Mouse (Mus musculus) stomach, postnatal 0 days (tissue): ENCODE data around the gene Mok. TPM values are rescaled to one million over a fixed set of nuclear protein-coding genes. Genes with fewer than 3 reads are reported as not detected.

Experiments used
- ATAC-seq: fragments of 200-750 bp; cut with Nextera tagmentation; 2 replicates; pipeline ENCODE4 v1.8.0; 2017; ENCODE audit not compliant: low FRiP score, low TSS enrichment
- DNase-seq: peaks from one replicate; pipeline ENCODE4 v3.0.0-alpha.2; 2016; ENCODE audit warnings: low spot score
- H3K27ac ChIP-seq: fragments of 300-500 bp; sonication (generic); replicated peaks from 2 replicates; pipeline ENCODE4 v1.5.1; 2014; ENCODE audit warnings: mild to moderate bottlenecking, control low read depth
- H3K27me3 ChIP-seq: fragments of 300-500 bp; sonication (generic); 2 replicates; pipeline ENCODE4 v1.6.1; 2014; ENCODE audit warnings: low read length; ENCODE audit not compliant: control insufficient read depth, insufficient read depth
- H3K36me3 ChIP-seq: fragments of 300-500 bp; sonication (generic); 2 replicates; pipeline ENCODE4 v1.6.1; 2014; ENCODE audit warnings: low read length, mixed read lengths; ENCODE audit not compliant: control insufficient read depth, insufficient read depth
- H3K4me1 ChIP-seq: fragments of 300-500 bp; sonication (generic); replicated peaks from 2 replicates; pipeline ENCODE4 v1.6.1; 2014; ENCODE audit warnings: antibody characterized with exemption; ENCODE audit not compliant: control insufficient read depth, insufficient read depth
- H3K4me2 ChIP-seq: fragments of 300-500 bp; sonication (generic); replicated peaks from 2 replicates; pipeline ENCODE4 v1.6.1; 2014; ENCODE audit warnings: low read depth, mild to moderate bottlenecking, control low read depth, moderate library complexity
- H3K4me3 ChIP-seq: fragments of 300-500 bp; sonication (generic); 2 replicates; pipeline ENCODE4 v1.5.1; 2014; ENCODE audit warnings: low read depth, low read length, control low read depth
- H3K9ac ChIP-seq: fragments of 300-500 bp; sonication (generic); 2 replicates; pipeline ENCODE4 v1.6.1; 2014; ENCODE audit warnings: mild to moderate bottlenecking, low read length, control low read depth, mixed read lengths
- H3K9me3 ChIP-seq: fragments of 300-500 bp; sonication (generic); 2 replicates; pipeline ENCODE4 v1.6.1; 2016; ENCODE audit warnings: low read length; ENCODE audit not compliant: control insufficient read depth
- CTCF ChIP-seq: IDR thresholded peaks from 2 replicates; pipeline ENCODE4 v1.5.1; 2016; ENCODE audit warnings: antibody characterized with exemption, low read depth, mild to moderate bottlenecking, moderate library complexity
- EP300 ChIP-seq: optimal IDR thresholded peaks from 2 replicates; pipeline ENCODE3; 2016; ENCODE audit warnings: antibody characterized with exemption
- WGBS: fragments of 180-500 bp; shearing (Covaris S2); extraction: QIAGEN DNeasy Blood & Tissue Kit; methylation state at CpG from one replicate; pipeline ENCODE4 v1.1.7; 2014; 5-methylcytosine and 5-hydroxymethylcytosine counted together
- polyA plus RNA-seq: library from polyadenylated mRNA; unstranded; fragments of >200 nt; fragmentation: Nextera tagmentation; extraction: Ambion mirVana; gene quantifications from 2 replicates; pipeline ENCODE4 v1.2.1, GENCODE M21; 2015

Mok gene
- polyA plus RNA-seq, 1 experiment from 2014 or later, result 0.95 TPM

GRCm38 (mm10) chr12:110790580-110790979 is 50.2 kb downstream of the Mok start:
- no peak overlapping the region for H3K4me2 ChIP-seq
- no peak overlapping the region for H3K9ac ChIP-seq
- no peaks in the 10 kb centered on the region for H3K27me3 ChIP-seq
- no peak for TF ChIP-seq EP300
- TF ChIP-seq CTCF, result no peak
- H3K4me1 ChIP-seq, result no peaks in the 10 kb centered on the region
- no peaks in the 10 kb centered on the region for H3K9me3 ChIP-seq
- ATAC-seq, result no peak
- no peak overlapping the region for H3K4me3 ChIP-seq
- no peak overlapping the region for H3K27ac ChIP-seq
- H3K36me3 ChIP-seq, result no peaks in the 10 kb centered on the region
- 81% methylated on average over 4 of the region's 4 CpGs for WGBS
- DNase-seq, result no peak

- no peaks in the 10 kb centered on the region for H3K27me3 ChIP-seq
- no peak for ATAC-seq
- H3K4me3 ChIP-seq, result no peak overlapping the region
- peaks cover 2% of the 10 kb centered on the region; the same call in 1 of the 2 replicates for H3K36me3 ChIP-seq
- WGBS, result 76% methylated on average over 4 of the region's 4 CpGs
- no peak overlapping the region for H3K9ac ChIP-seq
- no peaks in the 10 kb centered on the region for H3K4me1 ChIP-seq
- no peak for DNase-seq
- H3K27ac ChIP-seq, result no peak overlapping the region
- no peaks in the 10 kb centered on the region for H3K9me3 ChIP-seq
- no peak overlapping the region for H3K4me2 ChIP-seq
- no peak for TF ChIP-seq EP300
- no peak for TF ChIP-seq CTCF
These were observed 54.5 kb downstream of the Mok start for GRCm38 (mm10) chr12:110786243-110786642.

- no peak for TF ChIP-seq EP300
- no peak for TF ChIP-seq CTCF
- Histone ChIP-seq H3K4me1 (no peaks in the 10 kb centered on the region), H3K4me2 (no peak overlapping the region), H3K9me3 (no peaks in the 10 kb centered on the region), H3K4me3 (no peak overlapping the region), H3K27me3 (no peaks in the 10 kb centered on the region), H3K27ac (no peak overlapping the region), H3K9ac (no peak overlapping the region), H3K36me3 (peaks cover 2% of the 10 kb centered on the region)
- no peak for ATAC-seq
- WGBS, result 91% methylated on average over 2 of the region's 2 CpGs
- DNase-seq, result no peak
These were observed 56.5 kb downstream of the Mok start for GRCm38 (mm10) chr12:110784211-110784610.

- no peaks in the 10 kb centered on the region for H3K9me3 ChIP-seq
- TF ChIP-seq EP300 (no peak), CTCF (no peak)
- H3K4me1 ChIP-seq, result no peaks in the 10 kb centered on the region
- no peak overlapping the region for H3K9ac ChIP-seq
- no peak for DNase-seq
- H3K27ac ChIP-seq, result no peak overlapping the region
- peaks cover 2% of the 10 kb centered on the region for H3K36me3 ChIP-seq
- no peak overlapping the region for H3K4me3 ChIP-seq
- H3K27me3 ChIP-seq, result no peaks in the 10 kb centered on the region
- WGBS, result 87% methylated on average over 1 of the region's 1 CpGs
- no peak for ATAC-seq
- no peak overlapping the region for H3K4me2 ChIP-seq
These were observed 58.5 kb downstream of the Mok start for GRCm38 (mm10) chr12:110782278-110782677.

GRCm38 (mm10) chr12:110781181-110781580 is 59.6 kb downstream of the Mok start:
- no peak overlapping the region for H3K4me2 ChIP-seq
- no peaks in the 10 kb centered on the region for H3K4me1 ChIP-seq
- TF ChIP-seq CTCF (no peak), EP300 (no peak)

GRCm38 (mm10) chr12:110779296-110779695 is 61.4 kb downstream of the Mok start:
- H3K4me1 ChIP-seq, result no peaks in the 10 kb centered on the region
- H3K4me2 ChIP-seq, result no peak overlapping the region
- H3K9me3 ChIP-seq, result no peaks in the 10 kb centered on the region
- 48% methylated on average over 7 of the region's 7 CpGs for WGBS
- H3K4me3 ChIP-seq, result no peak overlapping the region
- no peaks in the 10 kb centered on the region for H3K27me3 ChIP-seq
- ATAC-seq (no peak), DNase-seq (no peak)
- no peak overlapping the region for H3K9ac ChIP-seq
- no peaks in the 10 kb centered on the region; the same call in 1 of the 2 replicates for H3K36me3 ChIP-seq
- H3K27ac ChIP-seq, result no peak overlapping the region
- no peak for TF ChIP-seq EP300
- TF ChIP-seq CTCF, result no peak

More at GRCm38 (mm10) chr12:110781181-110781580, 59.6 kb downstream of the Mok start:
- H3K9ac ChIP-seq, result no peak overlapping the region
- no peak overlapping the region for H3K27ac ChIP-seq
- H3K4me3 ChIP-seq, result no peak overlapping the region
- H3K27me3 ChIP-seq, result no peaks in the 10 kb centered on the region
- H3K9me3 ChIP-seq, result no peaks in the 10 kb centered on the region
- DNase-seq (no peak), ATAC-seq (no peak)
- H3K36me3 ChIP-seq, result peaks cover 2% of the 10 kb centered on the region
- 78% methylated on average over 8 of the region's 8 CpGs for WGBS
